Mouse (Mus musculus) embryonic fibroblast, embryonic 13.5 days (primary cell): ENCODE data around the gene Impdh2.

Experiments used
- CTCF ChIP-seq: IDR thresholded peaks from 2 replicates; pipeline ENCODE4 v1.5.1; 2011; ENCODE audit warnings: mild to moderate bottlenecking, control low read depth, low read length, moderate library complexity, borderline replicate concordance; ENCODE audit not compliant: insufficient read depth
- POLR2A ChIP-seq: IDR thresholded peaks from 2 replicates; pipeline ENCODE4 v1.6.1; 2011; ENCODE audit warnings: low read depth, mild to moderate bottlenecking, control low read depth, low read length, moderate library complexity

- TF ChIP-seq POLR2A = no peak
- no peak for TF ChIP-seq CTCF
Observed at GRCm38 (mm10) chr9:108601986-108602385, 41.9 kb downstream of the Impdh2 start.
